9 mouse cellular contexts compared by ENCODE assay signal in genomic region chr4:154012132-154012882, GRCm38 (mm10). TPM values are rescaled to one million over a fixed set of nuclear protein-coding genes. Genes with fewer than 3 reads are reported as not detected.
DNase-seq lines count a peak whose midpoint lies in the region; ATAC-seq and TF ChIP-seq lines count a peak whose summit lies in the region.
"Had no signal": no experiment of that assay in that cellular context is flagged by ENCODE, and none has a peak within 500 bp of the region (broad histone marks: within the 10 kb centered on the region; RNA-seq: fewer than 3 reads in every experiment).

No protein-coding gene starts in this region.

- peaks cover 32% of the 10 kb centered on the region for H3K79me2 ChIP-seq in liver, adult 2 months (ENCODE audit: control insufficient read depth, insufficient read depth, low read length)

- peak overlapping the region; percentile 97 for H3K4me2 ChIP-seq in forebrain, embryonic 15.5 days (replicated peaks)

- TF ChIP-seq CTCF in liver, adult 2 months (IDR thresholded peaks at IDR 0.05; ENCODE audit: low read depth, low read length), result no peak
- no peak for TF ChIP-seq CTCF in Patski (IDR thresholded peaks at IDR 0.05)

- peaks cover 15% of the 10 kb centered on the region for H3K4me1 ChIP-seq in liver, adult 2 months (ENCODE audit: control insufficient read depth, insufficient read depth, low read length)
- H3K4me1 ChIP-seq in forebrain, embryonic 15.5 days, result peaks cover 25% of the 10 kb centered on the region
- H3K4me1 ChIP-seq in limb, embryonic 10.5 days, result peaks cover 22% of the 10 kb centered on the region

- 0 out of 2 replicates have a peak, but pooled peaks cover 3% of the 10 kb centered on the region for H3K36me3 ChIP-seq in liver, adult 2 months (ENCODE audit: control insufficient read depth, insufficient read depth, low read length)
- peaks cover 16% of the 10 kb centered on the region for H3K36me3 ChIP-seq in forebrain, embryonic 15.5 days
- H3K36me3 ChIP-seq in limb, embryonic 10.5 days, result peaks cover 40% of the 10 kb centered on the region

- no peaks in the 10 kb centered on the region for H3K27me3 ChIP-seq in liver, adult 2 months (ENCODE audit: control insufficient read depth, insufficient read depth, low read length)
- H3K27me3 ChIP-seq in Patski, result no peaks in the 10 kb centered on the region
- no peaks in the 10 kb centered on the region for H3K27me3 ChIP-seq in forebrain, embryonic 15.5 days
- H3K27me3 ChIP-seq in limb, embryonic 10.5 days (ENCODE audit: low read depth, poor library complexity, severe bottlenecking), result no peaks in the 10 kb centered on the region

- peak overlapping the region; percentile 82 for H3K4me3 ChIP-seq in liver, adult 2 months (ENCODE audit: insufficient read depth, low read depth, low read length)
- H3K4me3 ChIP-seq in forebrain, embryonic 15.5 days, result peak overlapping the region; percentile 76
- peak overlapping the region; percentile 100 for H3K4me3 ChIP-seq in limb, embryonic 10.5 days

- no peaks in the 10 kb centered on the region for H3K9me3 ChIP-seq in forebrain, embryonic 15.5 days
- no peaks in the 10 kb centered on the region for H3K9me3 ChIP-seq in limb, embryonic 10.5 days (replicated peaks)

- 2% methylated on average over 55 of the region's 55 CpGs for WGBS in liver, adult 2 months
- WGBS in forebrain, embryonic 15.5 days, result 2% methylated on average over 55 of the region's 55 CpGs
- WGBS in limb, embryonic 10.5 days, result 3% methylated on average over 55 of the region's 55 CpGs

- POLR2A ChIA-PET in Patski (lab: Charles Lee), result interaction anchor here (1.3 to 1.5 kb wide), 2 partner anchors 10 to 13 kb away, joined by 5 to 11 read pairs; no protein-coding TSS in a partner anchor

- ATAC-seq in Patski, result peak; percentile 19
- peak; percentile 20 for ATAC-seq in forebrain, embryonic 15.5 days (replicated peaks)

- CTCF ChIA-PET in Patski (lab: Charles Lee), result interaction anchor here (2.1 kb wide), 1 partner anchor 7 kb away, joined by 8 read pairs; no protein-coding TSS in a partner anchor

- no peak for TF ChIP-seq POLR2A in liver, adult 2 months (IDR thresholded peaks at IDR 0.05; ENCODE audit: extremely low read depth, insufficient read depth, low read length)

- H3K27ac ChIP-seq in liver, adult 2 months (replicated peaks; ENCODE audit: insufficient read depth, low read depth, low read length), result 0 out of 2 replicates have a peak overlapping the region, but pooled peaks have one; percentile 3
- no peak overlapping the region for H3K27ac ChIP-seq in forebrain, embryonic 15.5 days (replicated peaks)
- peak overlapping the region; percentile 92 for H3K27ac ChIP-seq in limb, embryonic 10.5 days

- no peak for DNase-seq in liver, adult 2 months (ENCODE audit: extremely low read depth, low read depth, low spot score)
- DNase-seq in liver (no peak), Patski (ENCODE audit: low read depth, low spot score) (no peak)
- peak; percentile 53 for DNase-seq in limb, embryonic 10.5 days (ENCODE audit: low spot score)
- DNase-seq in neural tube, embryonic 10.5 days (ENCODE audit: extremely low spot score, low spot score), result peak; percentile 26
- DNase-seq in gastrocnemius, postnatal 25 days, result no peak
- DNase-seq in ovary, postnatal 14 days (ENCODE audit: low spot score), result no peak

- peak overlapping the region; percentile 95 for H3K9ac ChIP-seq in liver, adult 2 months (ENCODE audit: low read depth, low read length)
- peak overlapping the region; percentile 73 for H3K9ac ChIP-seq in forebrain, embryonic 15.5 days (replicated peaks)

- in situ Hi-C loops in Patski (cut with MboI; ENCODE audit: low pct_unique_long_range_greater_than_20kb), result no loop called here

RNA-seq across cellular contexts. Expression of gene Lrrc47, which starts 0.8 kb away (rescaled TPM):
- total RNA-seq in liver, adult 2 months (2014; rRNA removed), result 6.5 and 8.3 TPM in 2 replicates
- 24.0 and 27.2 TPM in 2 replicates for polyA plus RNA-seq in liver, adult 2 months (2012; rRNA removed)
- 44.3 TPM for polyA plus RNA-seq in Patski (2021)
- 25.8 TPM in 2 replicates for polyA plus RNA-seq in forebrain, embryonic 15.5 days (2015; fragmentation: Nextera tagmentation; extraction: Ambion mirVana)
- polyA plus RNA-seq in limb, embryonic 10.5 days (2016; fragmentation: Nextera tagmentation; extraction: Ambion mirVana), result 28.3 and 32.2 TPM in 2 replicates
- total RNA-seq in gastrocnemius, postnatal 25 days (2021), result 10 to 100 TPM; 19.6 to 21.4 TPM

RNA-seq across cellular contexts. Expression of gene Smim1, which starts 13.7 kb away (rescaled TPM):
- 6.7 and 8.1 TPM in 2 replicates for total RNA-seq in liver, adult 2 months (2014; rRNA removed)
- 12.6 and 16.9 TPM in 2 replicates for polyA plus RNA-seq in liver, adult 2 months (2012; rRNA removed)
- polyA plus RNA-seq in Patski (2021), result 46.4 TPM
- 3.6 and 3.8 TPM in 2 replicates for polyA plus RNA-seq in forebrain, embryonic 15.5 days (2015; fragmentation: Nextera tagmentation; extraction: Ambion mirVana)
- polyA plus RNA-seq in limb, embryonic 10.5 days (2016; fragmentation: Nextera tagmentation; extraction: Ambion mirVana), result 12.7 and 27.4 TPM in 2 replicates
- 1 to 10 TPM; 2.2 to 3.4 TPM for total RNA-seq in gastrocnemius, postnatal 25 days (2021)

RNA-seq across cellular contexts. Expression of gene Ccdc27, which starts 30.2 kb away (rescaled TPM):
- not detected in 2 replicates for total RNA-seq in liver, adult 2 months (2014; rRNA removed)
- polyA plus RNA-seq in liver, adult 2 months (2012; rRNA removed), result not detected in 2 replicates
- 0.03 TPM for polyA plus RNA-seq in Patski (2021)
- not detected in 2 replicates for polyA plus RNA-seq in forebrain, embryonic 15.5 days (2015; fragmentation: Nextera tagmentation; extraction: Ambion mirVana)
- not detected in 2 replicates for polyA plus RNA-seq in limb, embryonic 10.5 days (2016; fragmentation: Nextera tagmentation; extraction: Ambion mirVana)
- not detected for total RNA-seq in gastrocnemius, postnatal 25 days (2021)
- total RNA-seq: gastrocnemius, postnatal 4 days had no signal

RNA-seq across cellular contexts. Expression of gene Cep104, which starts 37.3 kb away (rescaled TPM):
- total RNA-seq in liver, adult 2 months (2014; rRNA removed), result 3.0 and 5.8 TPM in 2 replicates
- polyA plus RNA-seq in liver, adult 2 months (2012; rRNA removed), result 2.8 and 3.9 TPM in 2 replicates
- polyA plus RNA-seq in Patski (2021), result 19.2 TPM
- polyA plus RNA-seq in forebrain, embryonic 15.5 days (2015; fragmentation: Nextera tagmentation; extraction: Ambion mirVana), result 20.0 and 21.7 TPM in 2 replicates
- polyA plus RNA-seq in limb, embryonic 10.5 days (2016; fragmentation: Nextera tagmentation; extraction: Ambion mirVana), result 21.0 and 22.3 TPM in 2 replicates
- total RNA-seq in gastrocnemius, postnatal 25 days (2021), result 10 to 100 TPM; 20.0 to 21.9 TPM

RNA-seq across cellular contexts. Expression of gene Dffb, which starts 37.4 kb away (rescaled TPM):
- 1.8 and 3.0 TPM in 2 replicates for total RNA-seq in liver, adult 2 months (2014; rRNA removed)
- polyA plus RNA-seq in liver, adult 2 months (2012; rRNA removed), result 5.9 and 6.3 TPM in 2 replicates
- 4.1 TPM for polyA plus RNA-seq in Patski (2021)
- polyA plus RNA-seq in forebrain, embryonic 15.5 days (2015; fragmentation: Nextera tagmentation; extraction: Ambion mirVana), result 11.8 and 12.8 TPM in 2 replicates
- polyA plus RNA-seq in limb, embryonic 10.5 days (2016; fragmentation: Nextera tagmentation; extraction: Ambion mirVana), result 14.8 TPM in 2 replicates
- 1 to 10 TPM; 2.2 to 2.7 TPM for total RNA-seq in gastrocnemius, postnatal 25 days (2021)

Comparison
In these comparisons a context has a peak if more than half of its experiments do, and no peak if none do; other contexts are left out.
1. DNase-seq: peak in limb, embryonic 10.5 days (single experiment) and neural tube, embryonic 10.5 days (single experiment); none in liver, adult 2 months (single experiment), liver (single experiment), Patski (single experiment), gastrocnemius, postnatal 25 days (single experiment) and ovary, postnatal 14 days (single experiment).
2. Peak in every context shown above with its lines, with median percentiles within 50 percentile points of each other: H3K4me3 ChIP-seq.